Mouse (Mus musculus): ENCODE data around the gene Ppp1r14a. TPM values are rescaled to one million over a fixed set of nuclear protein-coding genes. Genes with fewer than 3 reads are reported as not detected.
A peak's percentile ranks its signal among the peaks of the same experiment; 100 is the strongest.

The Ppp1r14a gene
- polyA plus RNA-seq, 1 experiment = 44.7 TPM

- Histone ChIP-seq H3K4me1 (ENCODE audit: control insufficient read depth, insufficient read depth, low read length) (no peaks in the 10 kb centered on the region), H3K27ac (ENCODE audit: insufficient read depth, low read length) (no peak overlapping the region), H3K4me3 (ENCODE audit: insufficient read depth, low read length) (no peak overlapping the region)
- TF ChIP-seq POLR2A (IDR thresholded peaks at IDR 0.05; ENCODE audit: extremely low read depth, insufficient read depth, low read length) (no peak), CTCF (IDR thresholded peaks at IDR 0.05; ENCODE audit: extremely low read depth, insufficient read depth, low read length) (no peak)
Measured at GRCm38 (mm10) chr7:29287481-29287880, 1.6 kb upstream of the Ppp1r14a start.

DNA sequence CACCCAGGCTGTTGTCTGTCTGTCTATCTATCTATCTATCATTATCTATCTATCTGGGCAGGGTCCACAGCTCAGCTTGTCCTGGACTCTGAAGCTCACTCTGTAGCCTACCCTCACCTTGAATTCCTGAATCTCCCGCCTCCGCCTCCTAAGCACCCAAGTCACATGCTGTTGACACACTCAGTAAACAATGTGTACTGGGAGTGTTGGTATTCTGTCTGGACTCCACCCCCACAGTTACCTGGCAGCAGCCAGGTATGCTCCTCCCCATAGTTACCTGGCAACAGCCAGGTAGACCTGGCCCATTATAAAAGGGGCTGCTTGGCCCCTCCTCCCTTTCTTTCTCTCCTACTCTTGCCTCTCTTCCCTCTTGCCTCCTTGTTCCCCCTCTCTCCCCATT is 1.0 kb upstream of the Ppp1r14a start:
- Histone ChIP-seq H3K4me1 (ENCODE audit: control insufficient read depth, insufficient read depth, low read length) (no peaks in the 10 kb centered on the region), H3K4me3 (ENCODE audit: insufficient read depth, low read length) (no peak overlapping the region), H3K27ac (ENCODE audit: insufficient read depth, low read length) (no peak overlapping the region)
- TF ChIP-seq POLR2A (IDR thresholded peaks at IDR 0.05; ENCODE audit: extremely low read depth, insufficient read depth, low read length) (no peak), CTCF (IDR thresholded peaks at IDR 0.05; ENCODE audit: extremely low read depth, insufficient read depth, low read length) (no peak)

- Histone ChIP-seq H3K4me1 (ENCODE audit: control insufficient read depth, insufficient read depth, low read length) (no peaks in the 10 kb centered on the region), H3K4me3 (ENCODE audit: insufficient read depth, low read length) (peak overlapping the region; percentile 34), H3K27ac (ENCODE audit: insufficient read depth, low read length) (peak overlapping the region; percentile 64)
- TF ChIP-seq CTCF (IDR thresholded peaks at IDR 0.05; ENCODE audit: extremely low read depth, insufficient read depth, low read length) = no peak
- TF ChIP-seq POLR2A (IDR thresholded peaks at IDR 0.05; ENCODE audit: extremely low read depth, insufficient read depth, low read length) = no peak
Measured at GRCm38 (mm10) chr7:29289856-29290255, 748 bp downstream of the Ppp1r14a start.

GRCm38 (mm10) chr7:29290691-29291485 is 1.8 kb downstream of the Ppp1r14a start:
- Histone ChIP-seq H3K4me1 (ENCODE audit: control insufficient read depth, insufficient read depth, low read length) (no peaks in the 10 kb centered on the region), H3K4me3 (ENCODE audit: insufficient read depth, low read length) (peak overlapping the region; percentile 34), H3K27ac (ENCODE audit: insufficient read depth, low read length) (peak overlapping the region; percentile 82)
- TF ChIP-seq POLR2A (IDR thresholded peaks at IDR 0.05; ENCODE audit: extremely low read depth, insufficient read depth, low read length) (no peak), CTCF (IDR thresholded peaks at IDR 0.05; ENCODE audit: extremely low read depth, insufficient read depth, low read length) (no peak)

DNA sequence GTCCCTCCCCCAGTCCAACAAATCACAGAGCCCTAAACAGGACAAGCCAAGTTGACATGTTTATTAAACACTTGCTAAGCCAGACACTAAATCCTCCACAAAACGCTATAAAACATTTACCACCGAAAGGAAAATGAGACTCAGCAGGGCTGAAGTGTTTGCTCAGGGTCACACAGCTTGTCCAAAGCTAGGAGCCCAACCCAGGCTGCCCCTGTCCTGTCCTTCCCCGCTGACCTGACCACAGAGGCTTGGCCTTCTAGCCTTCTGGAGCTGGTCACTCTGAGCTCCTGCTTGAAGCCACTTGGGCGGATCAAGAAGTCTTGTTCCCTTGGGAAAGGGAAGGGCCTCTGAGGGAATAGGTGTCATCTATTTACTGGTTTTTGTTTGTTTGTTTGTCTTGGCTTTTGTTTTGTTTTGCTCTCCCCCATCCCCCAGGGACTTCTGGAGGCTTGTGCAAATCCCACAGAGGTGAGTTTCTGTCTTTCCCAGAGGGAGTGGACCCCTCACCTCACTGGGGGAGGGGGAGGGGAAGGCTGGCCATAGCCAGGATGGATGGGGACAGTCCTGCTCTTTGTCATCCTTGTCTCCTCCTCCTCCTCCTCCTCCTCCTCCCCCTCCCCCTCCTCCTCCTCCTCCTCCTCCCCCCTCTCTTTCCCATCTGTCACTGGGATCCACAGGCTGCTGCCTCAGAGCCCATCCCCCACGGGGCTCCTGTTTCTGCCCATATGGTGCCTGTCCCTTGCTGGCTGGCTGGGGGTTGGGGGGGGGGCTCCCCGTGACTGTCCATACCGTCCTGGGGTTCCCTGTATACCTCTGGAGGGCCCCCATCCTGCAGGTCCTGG is 2.7 kb downstream of the Ppp1r14a start:
- no peak for TF ChIP-seq CTCF (IDR thresholded peaks at IDR 0.05; ENCODE audit: extremely low read depth, insufficient read depth, low read length)
- no peak for TF ChIP-seq POLR2A (IDR thresholded peaks at IDR 0.05; ENCODE audit: extremely low read depth, insufficient read depth, low read length)
- Histone ChIP-seq H3K27ac (ENCODE audit: insufficient read depth, low read length) (peak overlapping the region; percentile 91), H3K4me1 (ENCODE audit: control insufficient read depth, insufficient read depth, low read length) (no peaks in the 10 kb centered on the region), H3K4me3 (ENCODE audit: insufficient read depth, low read length) (peak overlapping the region; percentile 21; the same call in 1 of the 2 replicates)

DNA sequence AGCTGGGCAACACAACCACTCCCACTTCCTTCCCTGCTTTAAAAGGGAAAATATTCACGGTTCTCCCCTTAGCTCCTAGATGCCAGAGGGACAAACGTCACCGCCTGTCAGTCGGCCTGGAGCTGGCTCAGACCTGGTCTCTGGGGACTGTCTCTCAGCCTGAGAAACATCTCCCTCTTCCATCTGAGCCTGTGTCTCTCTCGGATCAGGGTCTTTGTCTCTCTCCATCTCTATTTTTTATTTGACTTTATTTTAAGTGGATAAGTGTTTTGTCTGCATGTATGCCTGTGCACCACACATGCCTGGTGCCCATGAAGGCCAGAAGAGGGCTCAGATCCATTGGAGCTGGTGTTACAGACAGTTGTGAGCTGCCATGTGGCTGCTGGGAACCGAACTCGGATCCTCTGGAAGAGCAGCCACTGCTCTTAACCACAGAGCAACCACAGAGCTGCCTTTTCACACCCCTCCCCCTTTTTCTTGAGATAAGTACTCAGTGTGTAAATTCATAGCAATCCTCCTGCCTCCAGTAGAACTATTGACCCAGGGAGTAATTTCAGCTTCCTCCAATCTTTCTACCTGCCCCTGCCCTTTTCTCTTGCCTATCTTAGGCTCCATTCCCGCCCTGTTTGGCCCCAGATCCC is 3.5 kb downstream of the Ppp1r14a start:
- no peak for TF ChIP-seq CTCF (IDR thresholded peaks at IDR 0.05; ENCODE audit: extremely low read depth, insufficient read depth, low read length)
- TF ChIP-seq POLR2A (IDR thresholded peaks at IDR 0.05; ENCODE audit: extremely low read depth, insufficient read depth, low read length) = no peak
- Histone ChIP-seq H3K4me1 (ENCODE audit: control insufficient read depth, insufficient read depth, low read length) (no peaks in the 10 kb centered on the region), H3K4me3 (ENCODE audit: insufficient read depth, low read length) (no peak overlapping the region), H3K27ac (ENCODE audit: insufficient read depth, low read length) (peak overlapping the region; percentile 91)

DNA sequence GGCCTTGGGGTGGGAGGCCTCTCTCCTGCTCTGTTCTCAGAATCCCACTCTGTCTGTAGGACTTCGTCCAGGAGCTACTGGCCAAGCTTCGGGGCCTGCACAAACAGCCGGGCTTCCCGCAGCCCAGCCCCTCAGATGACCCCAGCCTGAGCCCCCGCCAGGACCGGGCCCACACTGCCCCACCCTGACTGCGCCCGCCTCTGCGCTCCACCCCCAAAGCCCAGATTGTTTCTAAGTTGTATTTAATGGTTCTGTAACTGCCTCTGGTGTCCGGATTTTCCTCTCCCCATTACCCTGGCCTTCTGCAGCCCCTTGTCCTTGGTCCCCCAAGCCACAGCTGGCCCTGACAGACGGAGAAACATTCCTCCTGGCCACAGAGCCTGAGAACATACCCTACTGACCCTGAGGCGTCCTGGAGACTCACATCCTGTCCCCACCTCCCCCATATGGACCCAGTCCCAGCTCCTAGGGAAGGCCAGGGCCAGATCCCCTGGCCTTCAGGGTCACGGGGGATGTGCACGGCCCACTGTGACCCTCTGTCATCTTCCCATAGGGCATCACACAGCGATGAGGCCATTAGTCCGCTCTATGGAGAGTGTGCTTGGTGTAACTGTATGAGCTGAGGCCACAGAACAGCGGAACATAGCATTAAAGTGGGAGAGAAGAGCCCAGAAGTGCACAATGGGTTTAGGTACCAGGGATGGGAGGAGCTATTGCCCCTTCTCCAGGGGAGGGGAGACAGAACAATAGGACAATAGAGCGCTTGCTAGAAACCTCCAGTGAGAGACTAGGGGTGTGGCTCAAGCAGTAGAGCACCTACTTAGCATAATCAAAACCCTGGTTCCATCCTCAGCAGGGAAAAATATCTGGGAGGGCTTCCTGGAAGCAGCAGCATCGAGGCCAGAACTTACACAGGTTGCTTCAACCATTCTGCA is 4.3 kb downstream of the Ppp1r14a start:
- Histone ChIP-seq H3K27ac (ENCODE audit: insufficient read depth, low read length) (peak overlapping the region; percentile 91), H3K4me3 (ENCODE audit: insufficient read depth, low read length) (no peak overlapping the region), H3K4me1 (ENCODE audit: control insufficient read depth, insufficient read depth, low read length) (no peaks in the 10 kb centered on the region)
- no peak for TF ChIP-seq POLR2A (IDR thresholded peaks at IDR 0.05; ENCODE audit: extremely low read depth, insufficient read depth, low read length)
- no peak for TF ChIP-seq CTCF (IDR thresholded peaks at IDR 0.05; ENCODE audit: extremely low read depth, insufficient read depth, low read length)

DNA sequence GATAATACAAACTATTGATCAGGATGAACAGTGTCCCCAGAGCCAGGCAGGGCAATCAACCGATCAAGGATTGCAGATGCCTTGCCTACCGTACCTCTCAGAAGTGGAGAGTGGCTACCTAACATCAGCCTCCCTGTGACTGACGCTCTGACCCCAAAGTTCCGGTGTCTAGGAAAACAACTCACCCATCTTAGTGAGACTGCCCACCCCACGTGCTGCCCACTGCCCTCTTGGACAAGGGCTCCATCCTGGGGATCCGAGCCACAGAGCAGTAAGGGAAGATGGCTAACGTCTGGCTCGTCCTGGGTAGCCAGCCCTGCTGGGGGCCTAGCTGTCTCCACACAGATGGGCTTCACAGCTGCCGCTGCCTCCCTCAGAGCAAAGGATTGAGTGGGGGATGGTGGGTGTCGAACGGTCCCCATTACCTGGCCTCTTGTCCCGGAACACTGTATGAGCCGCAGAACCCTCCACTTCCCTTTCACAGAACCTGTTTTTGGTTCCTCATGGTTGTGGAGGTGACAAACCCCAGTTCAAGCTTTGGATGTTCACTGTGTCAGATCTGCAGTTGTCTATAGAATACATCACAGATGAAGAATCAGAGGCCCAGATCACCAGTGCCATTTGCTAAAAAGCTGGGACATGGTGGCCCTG is 5.1 kb downstream of the Ppp1r14a start:
- H3K4me1 ChIP-seq (ENCODE audit: control insufficient read depth, insufficient read depth, low read length) = no peaks in the 10 kb centered on the region
- H3K27ac ChIP-seq (ENCODE audit: insufficient read depth, low read length) = peak overlapping the region; percentile 36; the same call in 1 of the 2 replicates
- TF ChIP-seq CTCF (IDR thresholded peaks at IDR 0.05; ENCODE audit: extremely low read depth, insufficient read depth, low read length) = no peak
- TF ChIP-seq POLR2A (IDR thresholded peaks at IDR 0.05; ENCODE audit: extremely low read depth, insufficient read depth, low read length) = no peak
- H3K4me3 ChIP-seq (ENCODE audit: insufficient read depth, low read length) = no peak overlapping the region

All from cortical plate, adult 2 months (tissue).